Mouse (Mus musculus): ENCODE data around the gene Ranbp6. TPM values are rescaled to one million over a fixed set of nuclear protein-coding genes. Genes with fewer than 3 reads are reported as not detected.

The Ranbp6 gene
- total RNA-seq, 2 experiments from 2014 or later = 37.4 to 39.2 TPM

DNA sequence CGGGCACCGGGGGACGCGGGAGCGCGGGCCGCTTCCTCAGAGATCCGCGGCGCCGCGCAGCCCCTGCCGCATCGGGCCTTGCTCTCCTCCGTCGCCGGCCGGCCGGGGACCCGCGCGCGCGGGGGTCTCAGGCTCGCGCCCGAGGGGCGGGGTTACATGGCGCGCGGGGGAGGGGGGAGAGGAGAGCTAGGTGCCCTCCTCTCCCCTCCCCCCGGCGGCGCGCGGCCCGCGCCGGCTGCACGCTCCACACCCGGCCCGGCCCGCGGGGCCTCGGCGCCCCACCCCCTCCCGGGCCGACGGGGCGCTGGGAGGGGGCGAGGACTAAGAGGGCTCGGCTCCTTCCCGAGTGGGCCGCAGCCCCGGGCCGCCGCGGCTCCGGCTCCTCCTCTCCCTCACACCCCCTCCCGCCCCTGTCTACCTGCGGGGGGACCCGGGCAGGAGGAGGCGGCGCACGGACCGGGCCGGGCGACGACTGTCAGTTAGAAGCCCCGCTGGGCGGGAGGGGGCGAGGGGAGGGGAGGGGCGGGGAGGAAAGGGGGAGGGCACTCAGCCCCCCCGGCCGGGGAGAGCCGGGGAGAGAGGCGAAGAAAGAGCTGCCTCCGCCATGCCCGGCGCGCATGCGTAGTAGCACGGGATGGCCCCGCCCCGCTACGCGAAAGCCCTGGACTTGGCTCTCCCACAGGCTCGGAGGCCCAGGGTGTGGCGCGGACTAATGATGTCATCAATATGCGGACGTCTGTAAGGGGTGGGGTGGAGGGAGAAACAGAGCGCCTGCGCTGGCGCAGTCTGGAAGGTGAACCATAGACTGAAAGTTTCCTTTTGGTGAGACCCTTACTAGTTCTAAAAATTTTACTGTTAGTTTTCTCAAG, 6.6 kb downstream of the Ranbp6 start, which contains the start of gene 9930021J03Rik:
Gene 9930021J03Rik (minus strand): TSS at position 73 of the 869 bp plus-strand sequence.
- DNase-seq = peak; percentile 97 to 99

DNA sequence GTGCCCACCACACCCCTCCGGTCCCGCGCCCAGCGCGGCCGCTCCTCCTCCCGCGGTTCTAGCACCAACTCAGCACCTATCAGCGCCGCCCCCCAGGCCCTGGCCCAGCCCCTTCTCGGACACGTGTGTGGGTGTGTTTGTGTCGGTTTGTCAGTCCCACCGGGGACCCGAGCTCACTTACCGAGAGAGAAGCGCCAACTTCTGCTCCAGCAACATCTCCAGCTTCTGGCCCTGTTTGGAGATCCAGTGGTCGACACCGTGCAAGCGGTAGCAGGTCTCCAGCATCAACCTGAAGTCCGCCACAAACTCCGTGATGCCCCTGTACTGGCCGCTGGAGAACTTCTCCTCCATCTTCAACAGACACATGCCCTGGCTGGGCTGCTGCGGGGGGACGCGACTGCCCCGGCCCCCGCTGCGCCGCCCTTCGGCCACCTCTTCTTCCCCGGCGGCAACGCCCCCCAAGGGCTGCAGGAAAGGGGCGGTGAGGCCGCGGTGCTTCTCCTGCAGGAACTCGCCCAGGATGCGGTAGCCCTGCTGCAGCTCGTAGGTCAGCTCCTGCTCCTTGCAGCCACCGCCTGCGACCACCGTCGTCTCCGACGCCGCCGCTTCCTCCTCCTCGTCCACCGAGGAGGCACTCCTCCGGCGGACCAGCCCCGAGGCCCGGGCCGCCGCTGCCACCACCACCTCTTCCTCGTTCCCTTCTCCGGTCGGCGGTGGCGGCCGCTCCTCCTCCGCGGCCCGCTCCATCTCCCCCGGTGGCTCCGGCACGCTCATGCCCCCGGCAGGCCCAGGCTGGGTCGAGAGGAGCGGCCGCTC, 7.5 kb downstream of the Ranbp6 start:
- peak; percentile 41 to 44 for DNase-seq

GRCm38 (mm10) chr19:29803946-29804345, 8.8 kb downstream of the Ranbp6 start:
- no peak for DNase-seq

- no peak for DNase-seq
Measured at GRCm38 (mm10) chr19:29797371-29797770, 15.4 kb downstream of the Ranbp6 start.

DNA sequence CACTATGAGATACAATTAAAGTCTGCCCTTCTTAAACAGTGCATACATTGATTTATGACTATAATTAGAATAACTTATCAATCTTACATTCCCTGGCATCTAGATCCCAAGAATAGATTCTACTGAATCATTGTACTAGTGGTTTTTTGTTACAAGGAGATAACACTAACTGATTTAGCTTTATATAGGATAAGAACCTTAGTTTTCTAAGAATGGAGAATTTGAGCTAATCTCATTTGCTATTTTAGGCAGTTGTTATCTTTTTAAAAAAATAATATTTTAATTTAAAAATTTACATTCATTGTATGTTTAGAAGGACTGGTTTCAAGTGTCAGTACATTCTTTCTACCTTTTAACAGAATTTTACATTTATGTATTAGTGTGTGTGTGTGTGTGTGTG, 24.8 kb downstream of the Ranbp6 start:
- DNase-seq = no peak

DNA sequence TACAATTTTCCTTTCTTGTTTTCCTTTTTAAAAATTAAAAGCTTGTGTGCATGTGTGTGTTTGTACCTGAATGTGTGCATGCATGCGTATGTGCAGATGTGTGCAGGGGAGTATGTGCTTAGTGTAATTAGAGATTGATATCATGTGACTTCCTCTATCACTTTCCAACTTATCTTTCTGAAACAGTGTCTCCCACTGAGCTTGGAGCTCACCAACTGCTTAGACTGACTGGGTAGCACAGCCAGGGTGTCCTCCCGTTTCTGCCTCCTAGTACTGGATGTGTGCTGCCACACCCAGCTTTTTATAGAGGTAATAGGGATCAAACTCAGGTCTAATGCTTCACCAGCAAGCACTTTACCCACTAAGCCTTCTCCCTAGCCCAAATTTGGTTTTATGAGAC, 29.9 kb downstream of the Ranbp6 start:
- DNase-seq = no peak

Other genes with a start within 250 kb of the Ranbp6 start
- 10 to 100 TPM; 53.5 to 61.2 TPM for gene Ermp1, start 164.6 kb downstream of the Ranbp6 start, total RNA-seq (2021)
- under 1 TPM in 1 of 2 experiments, not detected in 1; 0.40 TPM for gene Mlana, start 115.2 kb downstream of the Ranbp6 start, total RNA-seq (2021)
- gene 9930021J03Rik, start 7.0 kb downstream of the Ranbp6 start, total RNA-seq (2021) = 10 to 100 TPM; 38.4 to 39.7 TPM
- 10 to 100 TPM; 31.9 to 34.2 TPM for gene Il33, start 112.1 kb upstream of the Ranbp6 start, total RNA-seq (2021)
- not detected for gene Trpd52l3, start 190.8 kb upstream of the Ranbp6 start, total RNA-seq (2021)
- gene Uhrf2, start 217.5 kb upstream of the Ranbp6 start, total RNA-seq (2021) = 10 to 100 TPM; 67.2 to 82.8 TPM

Data from layer of hippocampus, postnatal 36 days (tissue).